Mouse (Mus musculus) colon, adult 2 months (tissue): Measurements from ENCODE around the gene Trim31. TPM values are rescaled to one million over a fixed set of nuclear protein-coding genes. Genes with fewer than 3 reads are reported as not detected.

Experiments used
- polyA plus RNA-seq: library from polyadenylated mRNA; depleted of rRNA; stranded (reverse); fragments of >200 nt; gene quantifications from 2 replicates; pipeline ENCODE4 v1.2.3, GENCODE M21; 2012; rRNA removed

Trim31 gene
- polyA plus RNA-seq, result 18.0 and 23.9 TPM in 2 replicates

DNA sequence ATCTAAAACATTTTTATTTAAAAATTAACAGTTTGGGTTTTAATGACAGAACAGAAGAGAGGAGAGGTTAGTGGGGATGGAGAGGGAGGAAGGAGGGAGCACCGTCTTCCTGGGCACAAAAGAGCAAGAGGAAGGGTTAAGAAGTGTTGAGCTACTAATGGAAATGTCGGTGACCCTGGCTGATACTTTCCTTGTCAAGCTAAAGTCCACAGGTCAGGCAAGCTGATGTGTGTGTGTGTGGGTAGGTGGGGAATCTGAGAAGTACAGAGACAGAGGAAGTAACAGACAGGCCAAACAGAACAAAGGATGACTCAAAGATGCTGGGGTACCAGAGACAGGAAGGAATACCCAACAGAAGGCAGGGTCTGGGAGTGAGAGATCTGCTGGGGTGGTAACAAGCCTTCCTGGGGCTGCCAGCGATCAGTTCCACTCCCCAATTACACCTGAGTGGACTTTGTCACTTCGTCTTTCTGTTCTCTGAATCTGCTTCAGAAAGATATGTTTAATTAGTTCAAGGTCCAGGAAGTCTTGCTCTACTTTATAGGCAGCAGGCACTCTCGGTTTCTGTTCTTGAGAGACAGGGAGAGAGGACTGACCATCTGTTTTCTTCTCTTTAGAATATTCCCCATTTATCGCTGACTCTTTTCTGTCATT is at the start of gene Trim31:
TSS of gene Trim31 (plus strand) at position 567 of the 654 bp plus-strand sequence.

DNA sequence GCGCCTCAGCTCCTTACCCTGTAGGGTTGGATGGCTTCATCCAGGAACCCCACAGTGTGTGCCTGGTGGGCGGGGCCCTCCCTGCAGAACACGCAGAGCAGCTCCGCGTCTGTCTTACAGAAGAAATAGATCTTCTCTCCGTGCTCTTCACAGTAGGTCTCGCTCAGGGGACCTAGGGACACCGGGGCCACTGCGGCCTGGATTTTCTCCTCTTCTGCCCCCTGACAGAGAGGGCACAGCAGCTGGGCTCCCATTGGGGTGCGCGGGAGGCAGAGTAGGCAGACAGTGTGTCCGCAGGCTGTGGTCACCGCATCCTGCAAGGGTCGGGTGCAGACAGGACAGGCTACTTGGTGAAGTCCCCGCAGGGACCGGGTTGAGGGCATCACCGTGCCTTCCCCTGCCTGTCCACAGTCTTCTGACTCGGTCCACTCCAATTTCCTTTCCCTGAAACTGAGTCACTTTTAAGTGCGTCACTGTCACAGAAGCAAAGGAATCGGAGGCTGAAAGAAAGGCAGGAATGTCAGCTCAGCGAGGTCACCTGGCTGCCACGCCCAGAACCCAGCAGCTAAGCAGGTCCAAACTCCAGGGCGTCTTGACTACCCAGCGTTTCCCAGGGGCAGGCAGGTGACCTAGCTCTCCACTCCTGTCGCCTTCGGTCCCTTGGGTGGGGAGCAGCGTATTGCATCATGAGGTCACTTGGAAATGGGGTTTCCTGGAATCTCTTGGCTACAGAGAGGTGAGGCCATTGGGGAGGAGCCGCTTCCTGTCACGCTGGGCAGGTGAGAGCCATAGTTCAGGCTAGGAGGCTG is 31.0 kb upstream of the Trim31 start, which contains the start of gene Trim15:
TSS of gene Trim15 (minus strand) at position 492 of the 809 bp plus-strand sequence.

DNA sequence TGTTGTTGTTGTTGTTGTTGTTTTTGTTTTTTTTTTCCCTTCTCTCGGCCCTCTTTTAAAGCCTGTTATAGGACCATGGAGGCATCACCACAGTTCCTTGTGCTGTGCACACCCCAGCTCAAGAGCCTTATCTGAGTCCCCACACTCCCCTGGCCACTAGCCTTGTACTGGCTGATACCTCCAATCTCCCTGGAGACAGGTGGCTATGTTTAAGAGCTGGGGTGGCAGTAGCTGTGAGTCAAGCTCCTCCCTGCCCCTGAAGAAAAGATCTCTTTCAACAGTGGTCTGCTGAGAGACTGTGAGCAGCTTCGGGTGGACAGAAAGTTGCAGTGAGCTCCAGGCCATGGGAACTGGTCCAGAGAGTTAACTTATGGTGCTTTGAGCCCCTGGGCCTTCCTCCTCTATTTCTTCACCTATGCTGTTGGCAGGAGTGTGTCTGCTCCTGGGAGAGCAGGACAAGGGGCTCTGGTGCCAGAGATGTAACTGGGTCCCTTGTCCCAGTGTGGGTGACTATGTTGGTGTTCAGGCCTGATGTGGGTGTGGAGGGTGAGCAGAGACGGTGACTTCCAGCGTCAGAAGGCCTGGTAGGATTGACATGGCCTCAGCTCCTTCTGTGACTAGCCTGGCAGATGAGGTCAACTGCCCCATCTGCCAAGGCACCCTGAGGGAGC is 28.5 kb upstream of the Trim31 start, which contains the start of gene Trim10:
TSS of gene Trim10 (plus strand) at position 291 of the 671 bp plus-strand sequence.

DNA sequence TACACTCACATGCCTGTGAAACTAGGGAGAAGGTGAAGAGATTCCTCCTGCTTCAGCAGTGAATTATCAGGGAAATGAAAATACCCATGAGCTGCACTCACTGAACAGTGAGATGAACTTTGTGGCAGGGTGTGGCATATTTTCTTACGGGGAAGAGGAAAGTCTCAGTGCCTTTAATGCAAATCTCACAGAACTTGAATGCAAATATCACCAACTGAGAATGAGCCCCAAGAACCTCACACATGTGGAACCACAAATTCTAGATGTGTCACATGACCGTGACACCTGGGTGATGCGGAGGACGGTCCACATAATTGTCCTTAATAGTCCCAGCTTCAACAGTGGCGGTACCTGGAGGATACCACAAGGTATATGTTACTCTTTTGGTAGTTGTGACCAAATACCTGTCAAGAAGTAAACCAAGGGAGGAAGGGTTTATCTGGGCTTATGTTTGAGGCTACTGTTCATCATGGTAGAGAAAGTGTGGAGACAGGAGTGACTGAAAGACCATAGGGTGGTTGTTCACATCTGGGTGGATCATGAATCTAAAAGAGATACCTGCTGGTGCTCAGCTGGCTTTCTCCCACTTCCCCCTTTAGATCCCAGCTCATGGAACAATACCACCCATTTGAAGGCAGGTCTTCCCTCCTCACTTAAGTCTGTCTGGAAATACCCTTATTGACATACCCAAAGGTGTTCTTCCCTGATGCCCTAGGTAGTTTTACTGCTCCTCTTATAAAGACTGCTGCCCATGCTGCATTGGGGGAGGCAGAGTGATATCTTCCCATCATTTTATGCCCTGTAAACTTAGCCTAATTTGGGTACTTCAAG is 7.6 kb upstream of the Trim31 start, which contains the start of gene Trim40:
TSS of gene Trim40 (minus strand) at position 51 of the 831 bp plus-strand sequence.

DNA sequence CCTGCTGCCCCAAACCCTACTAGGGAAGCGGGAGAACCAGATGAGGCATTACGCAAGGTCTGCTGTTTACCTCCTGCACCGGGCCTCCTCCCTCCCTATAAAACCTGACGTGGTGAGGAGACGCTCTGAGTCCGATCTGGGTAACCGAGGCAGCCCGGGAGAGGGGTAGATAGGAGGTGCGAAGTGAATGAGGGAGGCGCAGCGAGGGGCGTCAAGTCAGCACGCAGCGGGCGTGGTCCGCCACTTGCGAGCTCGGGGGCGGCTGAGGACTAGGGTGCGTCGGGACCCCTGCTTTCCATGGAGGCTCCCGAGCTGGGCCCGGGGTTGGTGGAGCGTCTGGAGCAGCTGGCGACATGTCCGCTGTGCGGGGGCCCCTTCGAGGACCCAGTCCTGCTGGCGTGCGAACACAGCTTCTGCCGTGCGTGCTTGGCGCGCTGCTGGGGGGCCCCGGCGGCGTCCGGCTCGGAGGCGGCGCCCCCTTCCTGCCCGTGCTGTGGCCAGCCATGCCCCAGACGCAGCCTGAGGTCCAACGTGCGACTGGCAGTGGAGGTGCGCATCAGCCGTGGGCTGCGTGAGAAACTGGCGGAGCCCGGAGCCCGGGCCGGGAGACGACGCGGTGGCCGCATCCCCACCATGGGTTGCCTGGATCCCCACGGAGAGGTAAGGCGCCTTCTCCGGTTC is 45.0 kb downstream of the Trim31 start, which contains the start of gene Rnf39:
TSS of gene Rnf39 (plus strand) at position 128 of the 681 bp plus-strand sequence.

DNA sequence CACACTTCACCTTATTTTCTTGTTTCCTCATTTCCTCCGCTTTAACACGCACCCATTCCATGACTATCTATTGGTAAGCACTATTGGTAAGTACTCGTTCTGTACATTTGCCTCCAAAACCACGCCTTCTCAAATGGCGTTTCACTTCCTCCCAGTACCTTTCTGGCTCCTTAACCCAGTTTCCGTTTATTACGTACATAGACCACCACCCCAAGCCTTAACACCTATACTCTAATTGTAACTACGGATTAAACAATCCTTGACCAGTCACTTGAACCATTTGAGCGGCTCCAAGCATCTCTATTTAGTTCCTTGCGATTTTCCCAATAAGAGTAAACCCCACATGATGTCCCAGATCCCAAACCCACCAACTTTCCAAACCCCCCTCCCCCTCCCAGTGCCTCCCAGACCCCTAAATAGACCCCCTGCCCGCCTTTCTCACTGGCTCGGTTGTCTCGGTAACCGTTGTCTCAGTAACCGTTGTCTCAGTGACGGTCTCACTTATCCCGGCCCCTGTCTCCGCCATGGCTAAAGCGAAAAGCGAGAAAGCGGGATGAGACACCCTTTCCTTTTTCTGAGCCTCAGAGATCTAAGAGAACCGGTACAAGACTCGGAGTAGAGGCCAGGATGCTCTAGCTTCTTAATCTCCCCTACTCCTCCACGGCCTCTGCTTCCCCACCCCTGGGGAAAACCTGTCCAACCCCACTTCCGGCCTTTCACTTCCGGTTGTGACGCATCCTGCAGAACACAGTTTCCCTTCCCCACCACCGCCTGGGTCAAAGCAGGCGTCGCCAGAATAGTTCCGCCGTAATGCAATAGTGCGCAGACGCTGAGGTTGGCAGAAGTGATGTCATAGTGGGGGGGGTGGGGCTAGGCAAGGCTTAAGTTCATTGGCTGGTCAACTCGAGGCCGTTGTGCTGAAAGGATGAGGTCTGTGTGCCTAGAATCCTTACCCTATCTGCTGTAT is 53.3 kb downstream of the Trim31 start, which contains the start of gene Ppp1r11:
TSS of gene Ppp1r11 (minus strand) at position 761 of the 967 bp plus-strand sequence.

DNA sequence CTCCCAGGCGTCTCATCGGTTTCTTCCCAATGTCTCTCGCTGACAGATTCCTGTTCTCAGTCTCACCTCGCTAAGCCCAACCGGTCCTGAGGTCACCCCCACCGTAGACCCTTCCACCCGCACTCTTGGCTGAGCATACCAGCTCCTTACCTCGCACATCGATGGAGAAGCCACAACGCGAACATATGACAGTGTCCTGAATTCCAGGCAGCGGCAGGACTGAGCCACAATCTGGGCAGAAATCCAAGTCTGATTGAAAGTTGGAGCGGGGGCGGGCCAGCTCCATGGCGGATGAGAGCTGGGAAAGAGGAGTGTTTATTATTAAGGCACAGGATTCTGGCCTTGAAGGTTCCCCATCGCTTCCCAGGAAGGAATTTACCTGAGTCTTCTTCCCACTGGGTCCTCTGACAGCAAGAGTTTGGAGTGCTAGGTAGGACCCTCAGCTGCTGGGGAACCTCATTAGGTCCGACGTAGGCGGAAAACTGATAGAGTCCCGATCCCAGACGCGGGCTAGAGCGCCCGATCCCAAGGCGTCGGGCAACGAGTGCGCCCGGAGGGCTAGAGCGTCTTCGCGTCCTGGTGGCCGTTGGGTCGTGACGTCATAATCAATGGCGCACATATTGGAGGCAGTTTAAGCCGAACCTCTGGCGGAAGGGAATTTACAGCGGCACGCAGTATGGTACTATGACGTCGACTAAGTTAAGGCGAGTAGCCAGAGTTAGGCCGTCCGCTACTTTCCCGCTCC is 60.3 kb downstream of the Trim31 start, which contains the start of the genes Znrd1 and Znrd1as:
TSS of gene Znrd1 (minus strand) at position 561 of the 745 bp plus-strand sequence.
TSS of gene Znrd1as (plus strand) at position 594 of the 745 bp plus-strand sequence.

Other genes with a start within 250 kb of the Trim31 start
- gene H2-M1, start 225.9 kb upstream of the Trim31 start, polyA plus RNA-seq, result not detected in 2 replicates
- gene H2-M10.5, start 125.2 kb upstream of the Trim31 start, polyA plus RNA-seq, result not detected in 2 replicates
- not detected in 2 replicates for gene H2-M10.6, start 85.9 kb upstream of the Trim31 start, polyA plus RNA-seq
- 36.0 and 41.7 TPM in 2 replicates for gene Trim26, start 61.0 kb upstream of the Trim31 start, polyA plus RNA-seq
- 6.8 and 15.1 TPM in 2 replicates for gene Trim15, start 30.9 kb upstream of the Trim31 start, polyA plus RNA-seq
- not detected in 2 replicates for gene Trim10, start 28.5 kb upstream of the Trim31 start, polyA plus RNA-seq
- gene Trim40, start 8.0 kb upstream of the Trim31 start, polyA plus RNA-seq, result 14.6 and 18.9 TPM in 2 replicates
- gene Rnf39, start 44.8 kb downstream of the Trim31 start, polyA plus RNA-seq, result 38.9 and 42.9 TPM in 2 replicates
- 45.1 and 56.4 TPM in 2 replicates for gene Ppp1r11, start 53.6 kb downstream of the Trim31 start, polyA plus RNA-seq
- 19.3 and 25.8 TPM in 2 replicates for gene Znrd1, start 60.4 kb downstream of the Trim31 start, polyA plus RNA-seq
- gene Znrd1as, start 60.5 kb downstream of the Trim31 start, polyA plus RNA-seq, result 1.1 and 1.2 TPM in 2 replicates
- not detected in 2 replicates for gene 2410137M14Rik, start 83.1 kb downstream of the Trim31 start, polyA plus RNA-seq
- 0.28 TPM in 1 of 2 replicates, not detected in the other for gene H2-M5, start 91.4 kb downstream of the Trim31 start, polyA plus RNA-seq
- gene Zfp57, start 103.0 kb downstream of the Trim31 start, polyA plus RNA-seq, result 1.7 and 1.9 TPM in 2 replicates
- gene Mog, start 125.3 kb downstream of the Trim31 start, polyA plus RNA-seq, result not detected in 2 replicates
- gene Gabbr1, start 147.8 kb downstream of the Trim31 start, polyA plus RNA-seq, result 20.3 and 20.6 TPM in 2 replicates
- not detected in 2 replicates for gene Olfr90, start 190.4 kb downstream of the Trim31 start, polyA plus RNA-seq
- not detected in 2 replicates for gene Olfr91, start 200.2 kb downstream of the Trim31 start, polyA plus RNA-seq
- not detected in 2 replicates for gene Olfr92, start 222.0 kb downstream of the Trim31 start, polyA plus RNA-seq